In genomic region chr7:145266011-145266410, GRCm38 (mm10) we compare ENCODE assay signal across 15 mouse cellular contexts. TPM values are rescaled to one million over a fixed set of nuclear protein-coding genes. Genes with fewer than 3 reads are reported as not detected.
DNase-seq lines count a peak whose midpoint lies in the region; ATAC-seq and TF ChIP-seq lines count a peak whose summit lies in the region.
"Had no signal": no experiment of that assay in that cellular context is flagged by ENCODE, and none has a peak within 500 bp of the region (broad histone marks: within the 10 kb centered on the region; RNA-seq: fewer than 3 reads in every experiment).

No protein-coding gene starts in this region.

- H3K27me3 ChIP-seq in midbrain, embryonic 15.5 days (replicated peaks), result no peaks in the 10 kb centered on the region
- H3K27me3 ChIP-seq: CH12.LX; heart, embryonic 13.5 days had no signal

- H3K9ac ChIP-seq in midbrain, embryonic 15.5 days, result no peak overlapping the region
- H3K9ac ChIP-seq: heart, embryonic 13.5 days had no signal

- ATAC-seq in midbrain, embryonic 15.5 days (replicated peaks), result no peak

- intact Hi-C loops in gastrocnemius, adult 2 months (cut with DNase I), result no loop called here

- peak overlapping the region; percentile 65 for H3K27ac ChIP-seq in gastrocnemius, adult 2 months
- peak overlapping the region; percentile 68 for H3K27ac ChIP-seq in embryonic fibroblast, embryonic 13.5 days (ENCODE audit: insufficient read depth, low read length)
- H3K27ac ChIP-seq in midbrain, embryonic 15.5 days, result no peak overlapping the region
- H3K27ac ChIP-seq: heart, embryonic 13.5 days had no signal

- H3K4me2 ChIP-seq in midbrain, embryonic 15.5 days, result no peak overlapping the region
- H3K4me2 ChIP-seq: heart, embryonic 13.5 days had no signal

- WGBS in midbrain, embryonic 15.5 days, result 86% methylated on average over 2 of the region's 2 CpGs

- H3K36me3 ChIP-seq in midbrain, embryonic 15.5 days (replicated peaks), result no peaks in the 10 kb centered on the region

- H3K4me3 ChIP-seq in gastrocnemius, adult 2 months, result no peak overlapping the region
- H3K4me3 ChIP-seq in embryonic fibroblast, embryonic 13.5 days (ENCODE audit: insufficient read depth, low read length), result no peak overlapping the region
- H3K4me3 ChIP-seq in midbrain, embryonic 15.5 days, result no peak overlapping the region
- H3K4me3 ChIP-seq: heart, embryonic 13.5 days; myocyte had no signal

- H3K4me1 ChIP-seq in embryonic fibroblast, embryonic 13.5 days (ENCODE audit: control insufficient read depth, insufficient read depth, low read length), result peaks cover 2% of the 10 kb centered on the region; the same call in 1 of the 2 replicates
- no peaks in the 10 kb centered on the region for H3K4me1 ChIP-seq in midbrain, embryonic 15.5 days

- no peaks in the 10 kb centered on the region for H3K9me3 ChIP-seq in midbrain, embryonic 15.5 days
- H3K9me3 ChIP-seq: heart, embryonic 13.5 days had no signal

- no peak for TF ChIP-seq CTCF in gastrocnemius, adult 2 months (IDR thresholded peaks at IDR 0.05)
- no peak for TF ChIP-seq CTCF in embryonic fibroblast, embryonic 13.5 days (IDR thresholded peaks at IDR 0.05; ENCODE audit: borderline replicate concordance, insufficient read depth, low read length)

- TF ChIP-seq POLR2A in embryonic fibroblast, embryonic 13.5 days (IDR thresholded peaks at IDR 0.05; ENCODE audit: low read depth, low read length), result no peak

- peak; percentile 47 for DNase-seq in gastrocnemius, adult 2 months
- no peak for DNase-seq in gastrocnemius, postnatal 4 days (ENCODE audit: low spot score in 2 of 2)
- DNase-seq in ovary, adult 18-20 months (ENCODE audit: low spot score), result peak; percentile 16
- DNase-seq in ovary, postnatal 10 days (ENCODE audit: low spot score), result no peak
- peak; percentile 21 for DNase-seq in lung, postnatal 25 days (ENCODE audit: low spot score)
- no peak for DNase-seq in spleen, postnatal 14 days (ENCODE audit: low spot score in 2 of 2)
- DNase-seq: cerebellum, adult 11-12 months had no signal

RNA-seq across cellular contexts. Expression of gene Tpcn2, which starts 17.8 kb away (rescaled TPM):
- 1 to 10 TPM; 1.4 to 1.5 TPM for total RNA-seq in gastrocnemius, adult 2 months (2021)
- total RNA-seq in gastrocnemius, postnatal 4 days (2021), result 10 to 100 TPM in 1 of 2 experiments, 1 to 10 TPM in 1; 9.4 to 11.7 TPM
- polyA plus RNA-seq in embryonic fibroblast, embryonic 13.5 days (2011; ENCODE audit: insufficient read length, low read depth, missing spikeins), result 22.1 and 23.8 TPM in 2 replicates
- polyA plus RNA-seq in midbrain, embryonic 15.5 days (2015; fragmentation: Nextera tagmentation; extraction: Ambion mirVana), result 2.9 and 3.2 TPM in 2 replicates

RNA-seq across cellular contexts. Expression of gene Mrgprf, which starts 34.6 kb away (rescaled TPM):
- total RNA-seq in gastrocnemius, adult 2 months (2021), result 1 to 10 TPM; 2.7 to 2.8 TPM
- 10 to 100 TPM; 13.1 to 15.8 TPM for total RNA-seq in gastrocnemius, postnatal 4 days (2021)
- polyA plus RNA-seq in embryonic fibroblast, embryonic 13.5 days (2011; ENCODE audit: insufficient read length, low read depth, missing spikeins), result 33.0 and 38.2 TPM in 2 replicates
- 4.5 and 6.1 TPM in 2 replicates for polyA plus RNA-seq in midbrain, embryonic 15.5 days (2015; fragmentation: Nextera tagmentation; extraction: Ambion mirVana)
- total RNA-seq: CH12.LX; liver, adult 2 months; megakaryocyte progenitor cell, adult 5-6 weeks had no signal

RNA-seq across cellular contexts. Expression of gene Mrgprd, which starts 48.6 kb away (rescaled TPM):
- total RNA-seq in gastrocnemius, adult 2 months (2021), result not detected
- total RNA-seq in gastrocnemius, postnatal 4 days (2021), result under 1 TPM; 0.08 to 0.10 TPM
- polyA plus RNA-seq in embryonic fibroblast, embryonic 13.5 days (2011; ENCODE audit: insufficient read length, low read depth, missing spikeins), result not detected in 2 replicates
- polyA plus RNA-seq in midbrain, embryonic 15.5 days (2015; fragmentation: Nextera tagmentation; extraction: Ambion mirVana), result not detected in 2 replicates
- total RNA-seq: CH12.LX; liver, adult 2 months; megakaryocyte progenitor cell, adult 5-6 weeks had no signal
- polyA plus RNA-seq: forebrain, embryonic 11.5 days; heart, embryonic 13.5 days; liver, adult 2 months; myocyte had no signal

RNA-seq across cellular contexts. Expression of gene 1810010D01Rik, which starts 58.1 kb away (rescaled TPM):
- total RNA-seq in gastrocnemius, adult 2 months (2021), result under 1 TPM in 1 of 2 experiments, not detected in 1; 0.67 TPM
- total RNA-seq in gastrocnemius, postnatal 4 days (2021), result under 1 TPM in 1 of 2 experiments, not detected in 1; 0.31 TPM
- not detected in 2 replicates for polyA plus RNA-seq in embryonic fibroblast, embryonic 13.5 days (2011; ENCODE audit: insufficient read length, low read depth, missing spikeins)
- not detected in 2 replicates for polyA plus RNA-seq in midbrain, embryonic 15.5 days (2015; fragmentation: Nextera tagmentation; extraction: Ambion mirVana)
- total RNA-seq: CH12.LX; liver, adult 2 months; megakaryocyte progenitor cell, adult 5-6 weeks had no signal
- polyA plus RNA-seq: myocyte had no signal

Comparison
In these comparisons a context has a peak if more than half of its experiments do, and no peak if none do; other contexts are left out.
1. DNase-seq: peak in gastrocnemius, adult 2 months (single experiment), ovary, adult 18-20 months (single experiment) and lung, postnatal 25 days (single experiment); none in gastrocnemius, postnatal 4 days (0 of 2), ovary, postnatal 10 days (single experiment) and spleen, postnatal 14 days (0 of 2).
2. RNA of gene Tpcn2, which starts 17.8 kb away (total RNA-seq): 9.4 to 11.7 TPM in gastrocnemius, postnatal 4 days; 1.4 to 1.5 TPM in gastrocnemius, adult 2 months; every median in the first group is over 4 times any median in the second.